Mouse (Mus musculus) monocyte, adult 59 days (primary cell): ENCODE measurements around the gene Pirt. TPM values are rescaled to one million over a fixed set of nuclear protein-coding genes. Genes with fewer than 3 reads are reported as not detected.

ENCODE experiments used
- total RNA-seq, 2 experiments: library from RNA; stranded (reverse); gene quantifications; one replicate each; pipeline ENCODE4 v1.2.4; 2023

The Pirt gene
- not detected for total RNA-seq

DNA sequence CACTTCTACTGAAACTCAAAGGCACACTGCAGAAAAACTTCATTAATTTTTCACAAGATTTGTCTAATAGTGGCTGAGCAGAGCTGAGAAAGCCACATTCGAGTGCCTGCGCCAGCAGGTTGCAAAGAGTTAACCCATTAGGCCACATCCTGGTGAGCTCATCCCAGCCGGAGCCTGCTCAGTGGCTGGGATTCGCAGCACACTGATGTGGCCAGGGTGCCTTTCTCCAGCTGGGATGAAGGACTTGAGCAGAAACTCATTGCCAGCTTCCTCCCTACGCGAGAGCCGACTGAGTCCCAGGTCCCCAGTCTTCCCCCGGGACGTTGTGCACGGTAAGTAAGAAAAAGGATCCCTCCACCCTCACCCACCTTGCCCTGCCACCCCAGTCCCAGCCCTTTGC is at the start of gene Pirt:
Pirt (plus strand) TSS at position 171 of the 400 bp plus-strand sequence.

DNA sequence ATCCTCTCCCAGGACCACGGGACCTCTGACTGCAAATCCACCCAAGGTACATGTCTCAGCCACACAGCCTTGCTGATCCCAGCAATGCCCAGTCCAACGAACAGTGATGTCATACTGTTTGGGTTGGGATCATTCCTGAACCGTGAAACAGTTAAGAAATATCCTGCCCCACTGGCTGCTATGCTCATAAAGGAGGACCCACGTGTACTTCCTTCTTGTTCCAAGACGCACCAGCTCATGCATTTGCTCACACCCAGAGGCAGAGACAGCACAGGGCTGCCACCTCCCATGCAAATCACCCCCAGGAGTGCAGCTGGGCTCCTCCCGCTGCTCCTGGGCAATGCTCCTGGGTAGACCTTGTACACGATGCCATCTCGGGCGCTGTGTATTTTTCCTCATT is 44.5 kb downstream of the Pirt start, which contains the start of gene Tmem238l:
Tmem238l (plus strand) TSS at position 336 of the 400 bp plus-strand sequence.

Other genes with a start within 250 kb of the Pirt start
- gene Tmem238l, start 44.7 kb downstream of the Pirt start, total RNA-seq, result not detected
- gene Tmem220, start 113.2 kb downstream of the Pirt start, total RNA-seq, result 1 to 10 TPM; 1.6 to 2.5 TPM
- 10 to 100 TPM; 21.9 to 25.4 TPM for gene Adprm, start 140.6 kb downstream of the Pirt start, total RNA-seq
- 1 to 10 TPM; 8.2 to 8.8 TPM for gene Sco1, start 140.7 kb downstream of the Pirt start, total RNA-seq
- not detected for gene Myh3, start 166.3 kb downstream of the Pirt start, total RNA-seq